Mouse (Mus musculus): ENCODE measurements at regions not wholly inside any gene's neighbourhood (a gene's known extent, or its start where the extent isn't known, plus 50 kb on each side); places are given as distances from the start of the nearest gene placed in this dataset.

DNA sequence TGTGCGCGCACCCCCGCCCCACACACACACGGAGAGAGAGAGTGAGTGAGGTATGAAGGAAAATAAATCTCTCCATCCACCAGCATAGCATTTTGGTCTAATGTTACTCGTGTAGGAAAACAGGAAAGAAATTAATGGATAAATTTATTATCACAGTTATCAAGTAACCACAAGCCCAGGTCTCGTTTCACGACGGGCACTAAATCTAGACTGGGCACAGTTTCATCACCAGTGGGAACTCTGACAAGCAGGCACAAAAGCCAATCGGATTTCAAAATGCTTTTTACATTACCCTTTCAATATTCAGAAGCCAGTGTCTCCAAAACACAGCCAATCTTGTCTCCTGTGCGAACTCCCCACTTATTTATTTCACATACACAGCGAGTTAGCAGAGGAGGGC is 244.9 kb upstream of the Lrtm1 start:
- H3K9ac ChIP-seq (ENCODE audit: insufficient read depth, low read depth) = no peak overlapping the region
- H3K36me3 ChIP-seq (replicated peaks in 1 of 2; ENCODE audit: control insufficient read depth in 1 of 2, insufficient read depth in 1 of 2, low read length in 1 of 2) = no peaks in the 10 kb centered on the region
- no peak overlapping the region for H3K4me3 ChIP-seq (replicated peaks in 1 of 3; ENCODE audit: low read depth in 2 of 3, low read length in 2 of 3, poor library complexity in 1 of 3)
- H3K27me3 ChIP-seq (replicated peaks) = no peaks in the 10 kb centered on the region
- DNase-seq (ENCODE audit: extremely low read depth) = no peak
- no peak overlapping the region for H3K4me2 ChIP-seq (ENCODE audit: insufficient read depth, low read depth, poor library complexity, severe bottlenecking)
- peaks cover 75% of the 10 kb centered on the region for H3K9me3 ChIP-seq (replicated peaks; ENCODE audit: low read length)
- in situ Hi-C loops (cut with MboI; ENCODE audit: low pct_ligation_motif_present, low pct_unique_long_range_greater_than_20kb, low sequenced_read_pairs) = no loop called here
- dilution Hi-C loops (cut with MboI; ENCODE audit: extremely low pct_ligation_motif_present, extremely low pct_unique_long_range_greater_than_20kb, low sequenced_read_pairs) = no loop called here
- H3K27ac ChIP-seq (ENCODE audit: insufficient read depth, low read depth) = no peak overlapping the region
- no peaks in the 10 kb centered on the region for H3K4me1 ChIP-seq (ENCODE audit: control insufficient read depth in 1 of 2, insufficient read depth in 2 of 2)
- no peaks in the 10 kb centered on the region for H3K79me2 ChIP-seq (replicated peaks; ENCODE audit: control insufficient read depth, extremely low read depth, insufficient read depth, poor library complexity, severe bottlenecking)
- no peak for TF ChIP-seq CHD2 (IDR thresholded peaks at IDR 0.05; ENCODE audit: low read length)
- no peak for TF ChIP-seq MYC (IDR thresholded peaks at IDR 0.05; ENCODE audit: low read depth, low read length)
- TF ChIP-seq POLR2AphosphoS2 (IDR thresholded peaks at IDR 0.05; ENCODE audit: low read depth, low read length) = no peak
- TF ChIP-seq ZKSCAN1 (IDR thresholded peaks at IDR 0.05; ENCODE audit: borderline replicate concordance, low read depth, low read length) = no peak
- TF ChIP-seq SMC3 (IDR thresholded peaks at IDR 0.05; ENCODE audit: low read depth, low read length) = no peak

GRCm38 (mm10) chr14:28775686-28776085 is 242.3 kb upstream of the Lrtm1 start:
- Histone ChIP-seq H3K9ac (ENCODE audit: insufficient read depth, low read depth) (no peak overlapping the region), H3K27ac (ENCODE audit: insufficient read depth, low read depth) (no peak overlapping the region), H3K36me3 (replicated peaks in 1 of 2; ENCODE audit: control insufficient read depth in 1 of 2, insufficient read depth in 1 of 2, low read length in 1 of 2) (no peaks in the 10 kb centered on the region), H3K4me1 (ENCODE audit: control insufficient read depth in 1 of 2, insufficient read depth in 2 of 2) (no peaks in the 10 kb centered on the region), H3K4me3 (replicated peaks in 1 of 3; ENCODE audit: low read depth in 2 of 3, low read length in 2 of 3, poor library complexity in 1 of 3) (no peak overlapping the region), H3K27me3 (replicated peaks) (no peaks in the 10 kb centered on the region), H3K9me3 (replicated peaks; ENCODE audit: low read length) (peaks cover 70% of the 10 kb centered on the region), H3K4me2 (ENCODE audit: insufficient read depth, low read depth, poor library complexity, severe bottlenecking) (no peak overlapping the region), H3K79me2 (replicated peaks; ENCODE audit: control insufficient read depth, extremely low read depth, insufficient read depth, poor library complexity, severe bottlenecking) (no peaks in the 10 kb centered on the region)
- TF ChIP-seq NRF1 (IDR thresholded peaks at IDR 0.05; ENCODE audit: low read depth, low read length) = no peak
- TF ChIP-seq MAZ (IDR thresholded peaks at IDR 0.05; ENCODE audit: low read depth, low read length) = no peak
- no peak for TF ChIP-seq USF1 (IDR thresholded peaks at IDR 0.05; ENCODE audit: low read depth, low read length)
- no peak for TF ChIP-seq SMC3 (IDR thresholded peaks at IDR 0.05; ENCODE audit: low read depth, low read length)
- TF ChIP-seq GABPA (IDR thresholded peaks at IDR 0.05; ENCODE audit: insufficient replicate concordance, low read depth, low read length) = no peak
- TF ChIP-seq ZMIZ1 (IDR thresholded peaks at IDR 0.05; ENCODE audit: low read depth, low read length) = no peak
- no peak for TF ChIP-seq TCF12 (IDR thresholded peaks at IDR 0.05; ENCODE audit: low read depth, low read length)
- TF ChIP-seq HCFC1 (IDR thresholded peaks at IDR 0.05; ENCODE audit: low read depth, low read length) = no peak
- TF ChIP-seq ZNF384 (IDR thresholded peaks at IDR 0.05; ENCODE audit: low read depth, low read length) = no peak
- no peak for TF ChIP-seq MXI1 (IDR thresholded peaks at IDR 0.05; ENCODE audit: low read depth, low read length)
- no peak for TF ChIP-seq ETS1 (conservative IDR thresholded peaks at IDR 0.05; ENCODE audit: low read depth, low read length)
- no peak for TF ChIP-seq MYC (IDR thresholded peaks at IDR 0.05; ENCODE audit: low read depth, low read length)
- no peak for TF ChIP-seq POLR2A (IDR thresholded peaks at IDR 0.05; ENCODE audit: low read depth, low read length)
- no peak for TF ChIP-seq USF2 (conservative IDR thresholded peaks at IDR 0.05; ENCODE audit: low read depth, low read length)
- no peak for TF ChIP-seq CTCF (conservative IDR thresholded peaks at IDR 0.05 in 1 of 2, IDR thresholded peaks at IDR 0.05 in 1 of 2; ENCODE audit: low read depth in 2 of 2, low read length in 2 of 2)
- no peak for TF ChIP-seq PAX5 (IDR thresholded peaks at IDR 0.05; ENCODE audit: low read length)
- TF ChIP-seq UBTF (IDR thresholded peaks at IDR 0.05; ENCODE audit: low read depth, low read length) = no peak
- no peak for TF ChIP-seq MEF2A (IDR thresholded peaks at IDR 0.05; ENCODE audit: borderline replicate concordance, low read depth, low read length)
- TF ChIP-seq MAX (IDR thresholded peaks at IDR 0.05; ENCODE audit: low read length) = no peak
- dilution Hi-C loops (cut with MboI; ENCODE audit: extremely low pct_ligation_motif_present, extremely low pct_unique_long_range_greater_than_20kb, low sequenced_read_pairs) (no loop called here), in situ Hi-C loops (cut with MboI; ENCODE audit: low pct_ligation_motif_present, low pct_unique_long_range_greater_than_20kb, low sequenced_read_pairs) (no loop called here)
- DNase-seq (ENCODE audit: extremely low read depth) = no peak

Data from CH12.LX (cell line).